Comparison of ENCODE assay signal across 7 mouse cellular contexts in the genomic region with DNA sequence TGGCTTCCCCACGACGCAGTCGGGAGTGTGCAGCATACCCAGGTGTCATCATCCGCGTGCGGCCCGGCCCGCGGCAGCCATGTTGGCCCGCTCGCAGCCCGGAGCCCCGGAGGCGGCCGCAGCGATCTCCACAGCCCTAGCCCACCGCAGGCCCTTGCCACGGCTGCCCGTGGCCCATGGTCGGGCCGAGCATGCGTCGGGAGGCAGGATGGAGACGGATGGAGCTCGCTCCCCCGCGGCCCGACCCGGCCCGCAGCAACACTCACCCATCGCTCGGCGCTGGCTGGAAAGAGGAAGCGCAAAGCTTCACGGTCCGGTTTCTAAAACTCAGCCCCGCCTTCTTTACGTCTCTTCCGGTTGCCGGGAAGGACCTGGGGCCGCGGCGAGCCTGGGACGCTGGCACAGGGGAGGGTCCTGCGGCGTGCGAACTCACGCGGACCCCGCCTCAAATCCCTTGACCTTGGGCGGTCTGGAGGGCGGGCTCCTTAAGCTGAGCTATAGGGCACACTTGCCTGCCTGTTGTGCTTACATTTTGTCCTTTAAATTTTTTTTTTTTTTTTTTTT. TPM values are rescaled to one million over a fixed set of nuclear protein-coding genes. Genes with fewer than 3 reads are reported as not detected.
DNase-seq lines count a peak whose midpoint lies in the region; ATAC-seq lines count a peak whose summit lies in the region.

A gene (minus strand): TSS at position 452 of the 564 bp plus-strand sequence.

- DNase-seq in adrenal gland, adult (ENCODE audit: inconsistent age in 2 of 2, low spot score in 1 of 2) = peak; percentile 91 to 96
- peak; percentile 97 for DNase-seq in embryo, embryonic 10 days (ENCODE audit: low spot score)
- DNase-seq in gastrocnemius, postnatal 14 days = peak; percentile 85
- DNase-seq in left cerebral cortex, postnatal 25 days (ENCODE audit: low spot score in 2 of 2) = peak; percentile 90 to 91
- peak; percentile 92 for DNase-seq in midbrain, embryonic 10.5 days (ENCODE audit: low spot score)
- DNase-seq in right cerebral cortex, postnatal 4 days = peak; percentile 77

- peak within 1 kb of the TSS; percentile 99 for H3K27ac ChIP-seq in midbrain, embryonic 10.5 days (replicated peaks)

- intact Hi-C loops in gastrocnemius, postnatal 14 days (cut with DNase I; ENCODE audit: low total_unique reads) = no loop called here
- intact Hi-C loops in left cerebral cortex, postnatal 25 days (cut with DNase I) = no loop called here

- H3K9me3 ChIP-seq in midbrain, embryonic 10.5 days (replicated peaks) = no peaks in the 10 kb centered on the region

- H3K27me3 ChIP-seq in midbrain, embryonic 10.5 days (ENCODE audit: low read depth, poor library complexity, severe bottlenecking) = no peaks in the 10 kb centered on the region

- peak within 1 kb of the TSS; percentile 98 for H3K4me3 ChIP-seq in midbrain, embryonic 10.5 days

- peak; percentile 96 for ATAC-seq in inflammation-experienced regulatory T-cells, adult 6 months

- peaks cover 28% of the 10 kb centered on the region for H3K4me1 ChIP-seq in midbrain, embryonic 10.5 days

- WGBS in midbrain, embryonic 10.5 days = under 1% methylated on average over 52 of the region's 52 CpGs

- peaks cover 69% of the 10 kb centered on the region for H3K36me3 ChIP-seq in midbrain, embryonic 10.5 days

RNA-seq across cellular contexts. Expression of the gene that starts here (rescaled TPM):
- total RNA-seq in gastrocnemius, postnatal 14 days (2021) = 100 to 1,000 TPM; 786 to 929 TPM
- 100 to 1,000 TPM; 670 to 888 (median 878) TPM for polyA plus RNA-seq in inflammation-experienced regulatory T-cells, adult 6 months (2017; shearing (Covaris generic))
- total RNA-seq in left cerebral cortex, postnatal 25 days (2021) = 100 to 1,000 TPM; 452 to 469 TPM
- 691 and 830 TPM in 2 replicates for polyA plus RNA-seq in midbrain, embryonic 10.5 days (2016; fragmentation: Nextera tagmentation; extraction: Ambion mirVana)

Comparison
In these comparisons a context has a peak if more than half of its experiments do, and no peak if none do; other contexts are left out.
1. Peak in every context shown above with its lines: DNase-seq, ATAC-seq, H3K4me3 ChIP-seq and H3K27ac ChIP-seq.